Mouse (Mus musculus) layer of hippocampus, adult 9-10 months (tissue): ENCODE data around the gene Ttc29.

ENCODE experiments used
- DNase-seq: peaks from one replicate; pipeline ENCODE4 v3.0.0; 2022; ENCODE audit warnings: low spot score

The Ttc29 gene

GRCm38 (mm10) chr8:78213074-78213473 lies at the start of gene Ttc29:
TSS of gene Ttc29 (plus strand) at chr8:78213297.
- no peak for DNase-seq

- DNase-seq: no peak
Measured at GRCm38 (mm10) chr8:78171351-78171750, 41.7 kb upstream of the Ttc29 start.

- DNase-seq: no peak
Measured at GRCm38 (mm10) chr8:78182654-78183053, 30.4 kb upstream of the Ttc29 start.

GRCm38 (mm10) chr8:78183414-78183813 lies 29.7 kb upstream of the Ttc29 start:
- no peak for DNase-seq

- DNase-seq: no peak
Measured at GRCm38 (mm10) chr8:78187087-78187486, 26.0 kb upstream of the Ttc29 start.

- no peak for DNase-seq
Measured at GRCm38 (mm10) chr8:78204229-78204628, 8.9 kb upstream of the Ttc29 start.

GRCm38 (mm10) chr8:78210424-78210823 lies 2.7 kb upstream of the Ttc29 start:
- DNase-seq: no peak

GRCm38 (mm10) chr8:78214645-78215044 lies 1.5 kb downstream of the Ttc29 start:
- no peak for DNase-seq

GRCm38 (mm10) chr8:78226087-78226486 lies 13.0 kb downstream of the Ttc29 start:
- no peak for DNase-seq

GRCm38 (mm10) chr8:78230721-78231120 lies 17.6 kb downstream of the Ttc29 start:
- no peak for DNase-seq

GRCm38 (mm10) chr8:78232870-78233707 lies 20.0 kb downstream of the Ttc29 start:
- DNase-seq: peak; percentile 22

GRCm38 (mm10) chr8:78233708-78234201 lies 20.7 kb downstream of the Ttc29 start:
- no peak for DNase-seq

GRCm38 (mm10) chr8:78237972-78238675 lies 25.0 kb downstream of the Ttc29 start:
- DNase-seq: no peak

- no peak for DNase-seq
Measured at GRCm38 (mm10) chr8:78251115-78251514, 38.0 kb downstream of the Ttc29 start.

GRCm38 (mm10) chr8:78254374-78254773 lies 41.3 kb downstream of the Ttc29 start:
- DNase-seq: no peak

- no peak for DNase-seq
Measured at GRCm38 (mm10) chr8:78255011-78255410, 41.9 kb downstream of the Ttc29 start.

- no peak for DNase-seq
Measured at GRCm38 (mm10) chr8:78265506-78265905, 52.4 kb downstream of the Ttc29 start.

GRCm38 (mm10) chr8:78266231-78266630 lies 53.1 kb downstream of the Ttc29 start:
- no peak for DNase-seq

- no peak for DNase-seq
Measured at GRCm38 (mm10) chr8:78267894-78268411, 54.9 kb downstream of the Ttc29 start.

GRCm38 (mm10) chr8:78269281-78269680 lies 56.2 kb downstream of the Ttc29 start:
- no peak for DNase-seq

- DNase-seq: no peak
Measured at GRCm38 (mm10) chr8:78271391-78271790, 58.3 kb downstream of the Ttc29 start.

GRCm38 (mm10) chr8:78276120-78276519 lies 63.0 kb downstream of the Ttc29 start:
- no peak for DNase-seq

- DNase-seq: no peak
Measured at GRCm38 (mm10) chr8:78277411-78277810, 64.3 kb downstream of the Ttc29 start.
